16 mouse cellular contexts compared by ENCODE assay signal in the genomic region with DNA sequence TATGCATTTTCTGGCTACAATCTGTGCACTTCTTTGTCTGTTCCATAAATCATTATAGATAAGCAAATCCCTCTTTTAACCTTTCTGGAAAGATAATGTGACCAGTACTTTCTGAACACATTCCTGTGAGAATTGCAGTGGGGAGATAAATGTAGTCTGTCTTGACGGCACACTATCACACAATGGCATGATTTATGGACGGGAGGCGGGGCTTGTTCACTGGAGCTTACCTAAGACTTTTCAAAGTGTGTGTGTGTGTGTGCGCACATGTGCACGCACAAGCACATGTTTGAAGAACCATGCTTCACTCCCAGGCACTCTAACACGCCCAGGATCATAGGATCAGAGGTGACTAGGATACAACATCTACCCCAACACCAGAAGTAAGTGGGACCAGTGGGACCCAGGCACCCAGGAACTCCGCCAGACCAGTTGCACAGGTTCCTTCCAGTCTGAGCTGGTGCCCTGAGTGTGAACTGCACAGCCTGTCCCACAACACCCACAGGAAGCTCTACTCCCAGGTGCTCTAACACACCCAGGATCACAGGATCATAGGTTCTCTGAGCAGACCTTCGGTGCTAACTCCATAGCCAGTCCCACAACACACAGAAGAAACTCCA.
DNase-seq lines count a peak whose midpoint lies in the region; ATAC-seq and TF ChIP-seq lines count a peak whose summit lies in the region.
"Had no signal": no experiment of that assay in that cellular context is flagged by ENCODE, and none has a peak within 500 bp of the region (broad histone marks: within the 10 kb centered on the region; RNA-seq: fewer than 3 reads in every experiment).

No protein-coding gene starts in this region.

- DNase-seq in liver: peak; percentile 8
- no peak for DNase-seq in liver, postnatal 0 days
- DNase-seq in intestine, embryonic 14.5 days (ENCODE audit: low spot score): peak; percentile 66
- no peak for DNase-seq in liver, embryonic 13.5 days
- DNase-seq in stomach, postnatal 0 days (ENCODE audit: low spot score): peak; percentile 74
- DNase-seq in gastrocnemius, adult 2 months: no peak
- DNase-seq: adrenal gland, postnatal 10 days; cerebellum, adult 18-20 months; kidney, adult 8-10 months; lung, postnatal 10 days; right cerebral cortex, postnatal 14 days; thymus, postnatal 14 days had no signal

- no peak overlapping the region for H3K4me2 ChIP-seq in liver, postnatal 0 days (ENCODE audit: low read depth, low read length)
- peak overlapping the region; percentile 13; the same call in 1 of the 2 replicates for H3K4me2 ChIP-seq in intestine, embryonic 14.5 days (ENCODE audit: low read length)
- H3K4me2 ChIP-seq in liver, embryonic 13.5 days: no peak overlapping the region
- H3K4me2 ChIP-seq in stomach, postnatal 0 days (replicated peaks; ENCODE audit: low read depth): no peak overlapping the region
- H3K4me2 ChIP-seq in midbrain, embryonic 13.5 days (replicated peaks): no peak overlapping the region
- H3K4me2 ChIP-seq: heart, embryonic 13.5 days had no signal

- no peak for TF ChIP-seq CTCF in liver, postnatal 0 days (IDR thresholded peaks at IDR 0.05; ENCODE audit: low read depth)
- no peak for TF ChIP-seq CTCF in stomach, postnatal 0 days (IDR thresholded peaks at IDR 0.05; ENCODE audit: low read depth)
- no peak for TF ChIP-seq CTCF in gastrocnemius, adult 2 months (IDR thresholded peaks at IDR 0.05)

- H3K27me3 ChIP-seq in liver, postnatal 0 days (ENCODE audit: insufficient read depth, low read length): no peaks in the 10 kb centered on the region
- no peaks in the 10 kb centered on the region for H3K27me3 ChIP-seq in intestine, embryonic 14.5 days (replicated peaks; ENCODE audit: control insufficient read depth, insufficient read depth, low read length)
- H3K27me3 ChIP-seq in liver, embryonic 13.5 days: no peaks in the 10 kb centered on the region
- H3K27me3 ChIP-seq in stomach, postnatal 0 days (ENCODE audit: control insufficient read depth, insufficient read depth, low read length): no peaks in the 10 kb centered on the region
- no peaks in the 10 kb centered on the region for H3K27me3 ChIP-seq in midbrain, embryonic 13.5 days
- H3K27me3 ChIP-seq: heart, embryonic 13.5 days; megakaryocyte, embryonic 14.5 days had no signal

- H3K36me3 ChIP-seq in liver, postnatal 0 days (replicated peaks; ENCODE audit: insufficient read depth, low read length): no peaks in the 10 kb centered on the region
- no peaks in the 10 kb centered on the region for H3K36me3 ChIP-seq in intestine, embryonic 14.5 days (ENCODE audit: control insufficient read depth, insufficient read depth, low read length)
- H3K36me3 ChIP-seq in liver, embryonic 13.5 days: no peaks in the 10 kb centered on the region
- no peaks in the 10 kb centered on the region for H3K36me3 ChIP-seq in stomach, postnatal 0 days (ENCODE audit: control insufficient read depth, insufficient read depth, low read length)
- no peaks in the 10 kb centered on the region for H3K36me3 ChIP-seq in midbrain, embryonic 13.5 days
- H3K36me3 ChIP-seq: heart, embryonic 13.5 days had no signal

- no peak for ATAC-seq in liver, postnatal 0 days
- peak; percentile 91 for ATAC-seq in intestine, embryonic 14.5 days (replicated peaks; ENCODE audit: low FRiP score, low TSS enrichment, low read depth)
- ATAC-seq in liver, embryonic 13.5 days (ENCODE audit: low read depth): peak; percentile 51; the same call in 1 of the 2 replicates
- ATAC-seq in stomach, postnatal 0 days (ENCODE audit: low FRiP score, low TSS enrichment): peak; percentile 95
- no peak for ATAC-seq in midbrain, embryonic 13.5 days
- ATAC-seq: forebrain, embryonic 14.5 days had no signal

- 65% methylated on average over 8 of the region's 8 CpGs for WGBS in liver, postnatal 0 days (ENCODE audit: insufficient replicate concordance)
- 49% methylated on average over 8 of the region's 8 CpGs for WGBS in intestine, embryonic 14.5 days
- 53% methylated on average over 8 of the region's 8 CpGs for WGBS in liver, embryonic 13.5 days (ENCODE audit: insufficient replicate concordance)
- 44% methylated on average over 8 of the region's 8 CpGs for WGBS in stomach, postnatal 0 days
- 87% methylated on average over 8 of the region's 8 CpGs for WGBS in midbrain, embryonic 13.5 days

- H3K9me3 ChIP-seq in liver, postnatal 0 days (ENCODE audit: low read length): no peaks in the 10 kb centered on the region
- no peaks in the 10 kb centered on the region for H3K9me3 ChIP-seq in intestine, embryonic 14.5 days (ENCODE audit: control insufficient read depth, low read length)
- no peaks in the 10 kb centered on the region for H3K9me3 ChIP-seq in liver, embryonic 13.5 days (replicated peaks)
- H3K9me3 ChIP-seq in stomach, postnatal 0 days (ENCODE audit: control insufficient read depth, low read length): no peaks in the 10 kb centered on the region
- no peaks in the 10 kb centered on the region for H3K9me3 ChIP-seq in midbrain, embryonic 13.5 days
- H3K9me3 ChIP-seq: heart, embryonic 13.5 days had no signal

- no peak overlapping the region for H3K27ac ChIP-seq in liver, postnatal 0 days (ENCODE audit: low read depth)
- H3K27ac ChIP-seq in intestine, embryonic 14.5 days (ENCODE audit: low read depth): peak overlapping the region; percentile 47
- H3K27ac ChIP-seq in liver, embryonic 13.5 days: no peak overlapping the region
- H3K27ac ChIP-seq in stomach, postnatal 0 days (replicated peaks): peak overlapping the region; percentile 63
- no peak overlapping the region for H3K27ac ChIP-seq in gastrocnemius, adult 2 months
- H3K27ac ChIP-seq in midbrain, embryonic 13.5 days: no peak overlapping the region
- H3K27ac ChIP-seq: heart, embryonic 13.5 days had no signal

- H3K4me1 ChIP-seq in liver, postnatal 0 days (ENCODE audit: insufficient read depth): no peaks in the 10 kb centered on the region
- no peaks in the 10 kb centered on the region; the same call in 1 of the 2 replicates for H3K4me1 ChIP-seq in intestine, embryonic 14.5 days (replicated peaks; ENCODE audit: control insufficient read depth, insufficient read depth, low read length)
- H3K4me1 ChIP-seq in liver, embryonic 13.5 days (replicated peaks): peaks cover 15% of the 10 kb centered on the region
- no peaks in the 10 kb centered on the region for H3K4me1 ChIP-seq in stomach, postnatal 0 days (replicated peaks; ENCODE audit: control insufficient read depth, insufficient read depth)
- H3K4me1 ChIP-seq in midbrain, embryonic 13.5 days (replicated peaks): no peaks in the 10 kb centered on the region
- H3K4me1 ChIP-seq: megakaryocyte, embryonic 14.5 days had no signal

- no peak overlapping the region for H3K4me3 ChIP-seq in liver, postnatal 0 days (ENCODE audit: low read depth, low read length)
- H3K4me3 ChIP-seq in intestine, embryonic 14.5 days (ENCODE audit: low read depth, low read length): no peak overlapping the region
- H3K4me3 ChIP-seq in liver, embryonic 13.5 days (replicated peaks): no peak overlapping the region
- H3K4me3 ChIP-seq in stomach, postnatal 0 days (ENCODE audit: low read depth, low read length): no peak overlapping the region
- H3K4me3 ChIP-seq in gastrocnemius, adult 2 months: no peak overlapping the region
- no peak overlapping the region for H3K4me3 ChIP-seq in midbrain, embryonic 13.5 days (replicated peaks)
- H3K4me3 ChIP-seq: heart, embryonic 13.5 days; megakaryocyte, embryonic 14.5 days had no signal

- intact Hi-C loops in gastrocnemius, adult 2 months (cut with DNase I): no loop called here

- H3K9ac ChIP-seq in liver, postnatal 0 days (replicated peaks): no peak overlapping the region
- no peak overlapping the region for H3K9ac ChIP-seq in intestine, embryonic 14.5 days (ENCODE audit: low read length)
- no peak overlapping the region for H3K9ac ChIP-seq in liver, embryonic 13.5 days
- H3K9ac ChIP-seq in stomach, postnatal 0 days (ENCODE audit: low read length): no peak overlapping the region
- H3K9ac ChIP-seq in midbrain, embryonic 13.5 days (replicated peaks): no peak overlapping the region
- H3K9ac ChIP-seq: heart, embryonic 13.5 days had no signal

- no peak for TF ChIP-seq EP300 in liver, postnatal 0 days (IDR thresholded peaks at IDR 0.05; ENCODE audit: low read depth)
- TF ChIP-seq EP300 in stomach, postnatal 0 days (optimal IDR thresholded peaks at IDR 0.05): no peak

Comparison
In these comparisons a context has a peak if more than half of its experiments do, and no peak if none do; other contexts are left out.
1. DNase-seq: peak in liver (single experiment), intestine, embryonic 14.5 days (single experiment) and stomach, postnatal 0 days (single experiment); none in liver, postnatal 0 days (single experiment), liver, embryonic 13.5 days (single experiment) and gastrocnemius, adult 2 months (single experiment).
2. ATAC-seq: peak in intestine, embryonic 14.5 days (single experiment), liver, embryonic 13.5 days (single experiment) and stomach, postnatal 0 days (single experiment); none in liver, postnatal 0 days (single experiment) and midbrain, embryonic 13.5 days (single experiment).
3. H3K27ac ChIP-seq: peak in intestine, embryonic 14.5 days (single experiment) and stomach, postnatal 0 days (single experiment); none in liver, postnatal 0 days (single experiment), liver, embryonic 13.5 days (single experiment), gastrocnemius, adult 2 months (single experiment) and midbrain, embryonic 13.5 days (single experiment).